Mouse (Mus musculus): ENCODE data around the gene Fam189b. TPM values are rescaled to one million over a fixed set of nuclear protein-coding genes. Genes with fewer than 3 reads are reported as not detected.
A peak's percentile ranks its signal among the peaks of the same experiment; 100 is the strongest.
"Not testable (repeated sequence)": the region's sequence is repeated elsewhere in the genome, so short reads cannot be mapped to it uniquely, and the experiment has no call there.

Fam189b gene
- polyA plus RNA-seq, 1 experiment: 19.4 TPM

GRCm38 (mm10) chr3:89210731-89211130, 27.8 kb downstream of the Fam189b start:
- Histone ChIP-seq H3K4me1 (ENCODE audit: control insufficient read depth, insufficient read depth, insufficient read length, low read length) (peaks cover 3% of the 10 kb centered on the region; the same call in 1 of the 2 replicates), H3K36me3 (ENCODE audit: control insufficient read depth, insufficient read depth, low read length) (peaks cover 46% of the 10 kb centered on the region), H3K4me3 (ENCODE audit: low read depth, low read length) (no peak overlapping the region), H3K27me3 (ENCODE audit: control insufficient read depth, insufficient read depth, low read length) (no peaks in the 10 kb centered on the region), H3K27ac (ENCODE audit: insufficient read depth, low read depth, low read length) (no peak overlapping the region)
- TF ChIP-seq CTCF (IDR thresholded peaks at IDR 0.05; ENCODE audit: extremely low read depth, insufficient read length, insufficient replicate concordance, low read depth, low read length): no peak
- TF ChIP-seq POLR2A (IDR thresholded peaks at IDR 0.05; ENCODE audit: low read depth, low read length): no peak
- WGBS: 59% methylated on average over 7 of the region's 7 CpGs

GRCm38 (mm10) chr3:89213803-89214530, 31.0 kb downstream of the Fam189b start:
- peak overlapping the region; percentile 72 for H3K4me3 ChIP-seq (ENCODE audit: low read depth, low read length)
- H3K4me1 ChIP-seq (ENCODE audit: control insufficient read depth, insufficient read depth, insufficient read length, low read length): peaks cover 3% of the 10 kb centered on the region; the same call in 1 of the 2 replicates
- peak overlapping the region; percentile 73 for H3K27ac ChIP-seq (ENCODE audit: insufficient read depth, low read depth, low read length)
- TF ChIP-seq POLR2A (IDR thresholded peaks at IDR 0.05; ENCODE audit: low read depth, low read length) (peak; percentile 54; the same call in 1 of the 2 replicates), CTCF (IDR thresholded peaks at IDR 0.05; ENCODE audit: extremely low read depth, insufficient read length, insufficient replicate concordance, low read depth, low read length) (no peak)
- under 1% methylated on average over 69 of the region's 69 CpGs for WGBS
- H3K36me3 ChIP-seq (ENCODE audit: control insufficient read depth, insufficient read depth, low read length): peaks cover 15% of the 10 kb centered on the region
- H3K27me3 ChIP-seq (ENCODE audit: control insufficient read depth, insufficient read depth, low read length): no peaks in the 10 kb centered on the region

GRCm38 (mm10) chr3:89214681-89215411, 31.9 kb downstream of the Fam189b start, which contains the start of gene Thbs3:
Gene Thbs3, plus strand, starts transcription at chr3:89215180.
- 7% methylated on average over 19 of the region's 19 CpGs for WGBS
- H3K27me3 ChIP-seq (ENCODE audit: control insufficient read depth, insufficient read depth, low read length): no peaks in the 10 kb centered on the region
- peak within 1 kb of the TSS; percentile 73 for H3K27ac ChIP-seq (ENCODE audit: insufficient read depth, low read depth, low read length)
- peaks cover 7% of the 10 kb centered on the region for H3K36me3 ChIP-seq (ENCODE audit: control insufficient read depth, insufficient read depth, low read length)
- TF ChIP-seq POLR2A (IDR thresholded peaks at IDR 0.05; ENCODE audit: low read depth, low read length) (no peak), CTCF (IDR thresholded peaks at IDR 0.05; ENCODE audit: extremely low read depth, insufficient read length, insufficient replicate concordance, low read depth, low read length) (no peak)
- peak within 1 kb of the TSS; percentile 72 for H3K4me3 ChIP-seq (ENCODE audit: low read depth, low read length)
- peaks cover 3% of the 10 kb centered on the region; the same call in 1 of the 2 replicates for H3K4me1 ChIP-seq (ENCODE audit: control insufficient read depth, insufficient read depth, insufficient read length, low read length)

GRCm38 (mm10) chr3:89215853-89216252, 32.9 kb downstream of the Fam189b start:
- H3K4me3 ChIP-seq (ENCODE audit: low read depth, low read length): peak overlapping the region; percentile 33
- 0% methylated on average over 6 of the region's 6 CpGs for WGBS
- H3K36me3 ChIP-seq (ENCODE audit: control insufficient read depth, insufficient read depth, low read length): no peaks in the 10 kb centered on the region
- no peak overlapping the region for H3K27ac ChIP-seq (ENCODE audit: insufficient read depth, low read depth, low read length)
- no peaks in the 10 kb centered on the region for H3K27me3 ChIP-seq (ENCODE audit: control insufficient read depth, insufficient read depth, low read length)
- peaks cover 3% of the 10 kb centered on the region; the same call in 1 of the 2 replicates for H3K4me1 ChIP-seq (ENCODE audit: control insufficient read depth, insufficient read depth, insufficient read length, low read length)
- TF ChIP-seq POLR2A (IDR thresholded peaks at IDR 0.05; ENCODE audit: low read depth, low read length): no peak
- peak; percentile 85; the same call in 1 of the 2 replicates for TF ChIP-seq CTCF (IDR thresholded peaks at IDR 0.05; ENCODE audit: extremely low read depth, insufficient read length, insufficient replicate concordance, low read depth, low read length)

GRCm38 (mm10) chr3:89216407-89216806, 33.5 kb downstream of the Fam189b start:
- not testable (repeated sequence) for H3K27me3 ChIP-seq (ENCODE audit: control insufficient read depth, insufficient read depth, low read length); H3K36me3 ChIP-seq (ENCODE audit: control insufficient read depth, insufficient read depth, low read length); H3K27ac ChIP-seq (ENCODE audit: insufficient read depth, low read depth, low read length); H3K4me1 ChIP-seq (ENCODE audit: control insufficient read depth, insufficient read depth, insufficient read length, low read length); H3K4me3 ChIP-seq (ENCODE audit: low read depth, low read length)
- WGBS: 73% methylated on average over 7 of the region's 7 CpGs

- no peak overlapping the region for H3K27ac ChIP-seq (ENCODE audit: insufficient read depth, low read depth, low read length)
- H3K4me3 ChIP-seq (ENCODE audit: low read depth, low read length): no peak overlapping the region
- TF ChIP-seq POLR2A (IDR thresholded peaks at IDR 0.05; ENCODE audit: low read depth, low read length): no peak
- TF ChIP-seq CTCF (IDR thresholded peaks at IDR 0.05; ENCODE audit: extremely low read depth, insufficient read length, insufficient replicate concordance, low read depth, low read length): no peak
- no peaks in the 10 kb centered on the region for H3K36me3 ChIP-seq (ENCODE audit: control insufficient read depth, insufficient read depth, low read length)
- WGBS: 82% methylated on average over 1 of the region's 1 CpGs
- H3K4me1 ChIP-seq (ENCODE audit: control insufficient read depth, insufficient read depth, insufficient read length, low read length): no peaks in the 10 kb centered on the region
- H3K27me3 ChIP-seq (ENCODE audit: control insufficient read depth, insufficient read depth, low read length): no peaks in the 10 kb centered on the region
Measured at GRCm38 (mm10) chr3:89218271-89218670, 35.3 kb downstream of the Fam189b start.

- no peaks in the 10 kb centered on the region for H3K4me1 ChIP-seq (ENCODE audit: control insufficient read depth, insufficient read depth, insufficient read length, low read length)
- H3K36me3 ChIP-seq (ENCODE audit: control insufficient read depth, insufficient read depth, low read length): no peaks in the 10 kb centered on the region
- H3K27me3 ChIP-seq (ENCODE audit: control insufficient read depth, insufficient read depth, low read length): no peaks in the 10 kb centered on the region
- 56% methylated on average over 8 of the region's 8 CpGs for WGBS
- no peak overlapping the region for H3K27ac ChIP-seq (ENCODE audit: insufficient read depth, low read depth, low read length)
- TF ChIP-seq CTCF (IDR thresholded peaks at IDR 0.05; ENCODE audit: extremely low read depth, insufficient read length, insufficient replicate concordance, low read depth, low read length) (no peak), POLR2A (IDR thresholded peaks at IDR 0.05; ENCODE audit: low read depth, low read length) (no peak)
- H3K4me3 ChIP-seq (ENCODE audit: low read depth, low read length): no peak overlapping the region
Measured at GRCm38 (mm10) chr3:89219546-89219945, 36.6 kb downstream of the Fam189b start.

Measured in small intestine, adult 2 months (tissue).